Mouse (Mus musculus) lung, embryonic 14.5 days (tissue): ENCODE data around the gene Rac1. TPM values are rescaled to one million over a fixed set of nuclear protein-coding genes. Genes with fewer than 3 reads are reported as not detected.

Experiments
- ATAC-seq: fragments of 200-750 bp; cut with Nextera tagmentation; 2 replicates; pipeline ENCODE4 v1.8.0; 2017; ENCODE audit warnings: mild to moderate bottlenecking, moderate TSS enrichment, moderate library complexity; ENCODE audit not compliant: insufficient read depth
- DNase-seq: peaks from one replicate; pipeline ENCODE4 v3.0.0-alpha.2; 2015
- H3K27ac ChIP-seq: fragments of 300-500 bp; sonication (generic); 2 replicates; pipeline ENCODE4 v1.5.1; 2014; ENCODE audit warnings: low read depth, mild to moderate bottlenecking, moderate library complexity
- H3K27me3 ChIP-seq: fragments of 300-500 bp; sonication (generic); 2 replicates; pipeline ENCODE4 v1.6.1; 2014; ENCODE audit warnings: low read length, control low read depth; ENCODE audit not compliant: insufficient read depth
- H3K36me3 ChIP-seq: fragments of 300-500 bp; sonication (generic); 2 replicates; pipeline ENCODE4 v1.6.1; 2014; ENCODE audit warnings: control low read depth; ENCODE audit not compliant: insufficient read depth
- H3K4me1 ChIP-seq: fragments of 300-500 bp; sonication (generic); 2 replicates; pipeline ENCODE4 v1.6.1; 2014; ENCODE audit warnings: antibody characterized with exemption, control low read depth; ENCODE audit not compliant: insufficient read depth
- H3K4me2 ChIP-seq: fragments of 300-500 bp; sonication (generic); 2 replicates; pipeline ENCODE4 v1.6.1; 2014; ENCODE audit warnings: mild to moderate bottlenecking
- H3K4me3 ChIP-seq: fragments of 300-500 bp; sonication (generic); 2 replicates; pipeline ENCODE4 v1.5.1; 2014; ENCODE audit warnings: low read depth, low read length
- H3K9ac ChIP-seq: fragments of 300-500 bp; sonication (generic); 2 replicates; pipeline ENCODE4 v1.6.1; 2014
- H3K9me3 ChIP-seq: fragments of 300-500 bp; sonication (generic); 2 replicates; pipeline ENCODE4 v1.6.1; 2016; ENCODE audit warnings: low read depth, low read length, control low read depth
- CTCF ChIP-seq: IDR thresholded peaks from 2 replicates; pipeline ENCODE4 v1.5.1; 2016; ENCODE audit warnings: antibody characterized with exemption, low read depth
- WGBS: fragments of 180-500 bp; shearing (Covaris S2); extraction: QIAGEN DNeasy Blood & Tissue Kit; methylation state at CpG from one replicate; pipeline ENCODE4 v1.1.7; 2014; 5-methylcytosine and 5-hydroxymethylcytosine counted together
- polyA plus RNA-seq: library from polyadenylated mRNA; unstranded; fragments of >200 nt; fragmentation: Nextera tagmentation; extraction: Ambion mirVana; gene quantifications from 2 replicates; pipeline ENCODE4 v1.2.1, GENCODE M21; 2014

The Rac1 gene
- polyA plus RNA-seq, 1 experiment from 2014 or later: 588 TPM

- H3K27me3 ChIP-seq: no peaks in the 10 kb centered on the region
- no peak overlapping the region for H3K9ac ChIP-seq
- no peaks in the 10 kb centered on the region for H3K9me3 ChIP-seq
- no peak for ATAC-seq
- no peaks in the 10 kb centered on the region for H3K4me1 ChIP-seq
- H3K4me2 ChIP-seq: no peak overlapping the region
- no peak for TF ChIP-seq CTCF
- no peak for DNase-seq
- no peak overlapping the region for H3K27ac ChIP-seq
- no peak overlapping the region for H3K4me3 ChIP-seq
- H3K36me3 ChIP-seq: peaks cover 33% of the 10 kb centered on the region; the same call in 1 of the 2 replicates
- WGBS: 89% methylated on average over 7 of the region's 7 CpGs
Measured at GRCm38 (mm10) chr5:143499197-143499596, 28.6 kb downstream of the Rac1 start.

- no peak overlapping the region for H3K4me3 ChIP-seq
- no peak for DNase-seq
- 62% methylated on average over 3 of the region's 3 CpGs for WGBS
- peaks cover 17% of the 10 kb centered on the region; the same call in 1 of the 2 replicates for H3K36me3 ChIP-seq
- no peak overlapping the region for H3K9ac ChIP-seq
- no peak for ATAC-seq
- no peaks in the 10 kb centered on the region for H3K27me3 ChIP-seq
- no peaks in the 10 kb centered on the region for H3K4me1 ChIP-seq
- H3K9me3 ChIP-seq: no peaks in the 10 kb centered on the region
- TF ChIP-seq CTCF: 0 out of 2 replicates have a peak, but pooled peaks have one; percentile 22
- H3K27ac ChIP-seq: no peak overlapping the region
- H3K4me2 ChIP-seq: no peak overlapping the region
Measured at GRCm38 (mm10) chr5:143497451-143497850, 30.4 kb downstream of the Rac1 start.

- TF ChIP-seq CTCF: no peak
- no peak for ATAC-seq
- Histone ChIP-seq H3K4me2 (no peak overlapping the region), H3K27me3 (no peaks in the 10 kb centered on the region), H3K9me3 (no peaks in the 10 kb centered on the region), H3K4me3 (no peak overlapping the region), H3K4me1 (no peaks in the 10 kb centered on the region), H3K27ac (no peak overlapping the region), H3K9ac (no peak overlapping the region), H3K36me3 (peaks cover 5% of the 10 kb centered on the region; the same call in 1 of the 2 replicates)
- WGBS: 82% methylated on average over 6 of the region's 6 CpGs
- DNase-seq: no peak
Measured at GRCm38 (mm10) chr5:143495708-143496107, 32.1 kb downstream of the Rac1 start.

- ATAC-seq (no peak), DNase-seq (no peak)
- Histone ChIP-seq H3K4me1 (no peaks in the 10 kb centered on the region), H3K36me3 (peaks cover 8% of the 10 kb centered on the region; the same call in 1 of the 2 replicates), H3K4me3 (no peak overlapping the region), H3K4me2 (no peak overlapping the region), H3K27me3 (no peaks in the 10 kb centered on the region), H3K9me3 (no peaks in the 10 kb centered on the region), H3K27ac (no peak overlapping the region), H3K9ac (no peak overlapping the region)
- TF ChIP-seq CTCF: no peak
- 86% methylated on average over 10 of the region's 10 CpGs for WGBS
Measured at GRCm38 (mm10) chr5:143493163-143493562, 34.7 kb downstream of the Rac1 start.

GRCm38 (mm10) chr5:143491736-143492135 is 36.1 kb downstream of the Rac1 start:
- no peaks in the 10 kb centered on the region for H3K27me3 ChIP-seq
- H3K4me1 ChIP-seq: no peaks in the 10 kb centered on the region
- H3K4me3 ChIP-seq: no peak overlapping the region
- H3K4me2 ChIP-seq: no peak overlapping the region
- ATAC-seq: no peak
- 91% methylated on average over 4 of the region's 4 CpGs for WGBS
- no peak overlapping the region for H3K9ac ChIP-seq
- no peaks in the 10 kb centered on the region for H3K9me3 ChIP-seq
- H3K36me3 ChIP-seq: peaks cover 16% of the 10 kb centered on the region; the same call in 1 of the 2 replicates
- TF ChIP-seq CTCF: no peak
- no peak for DNase-seq
- no peak overlapping the region for H3K27ac ChIP-seq

GRCm38 (mm10) chr5:143489749-143490342 is 38.0 kb downstream of the Rac1 start:
- Histone ChIP-seq H3K4me1 (no peaks in the 10 kb centered on the region), H3K36me3 (peaks cover 18% of the 10 kb centered on the region; the same call in 1 of the 2 replicates), H3K27ac (no peak overlapping the region), H3K4me2 (no peak overlapping the region), H3K9ac (no peak overlapping the region), H3K9me3 (no peaks in the 10 kb centered on the region), H3K4me3 (no peak overlapping the region), H3K27me3 (no peaks in the 10 kb centered on the region)
- DNase-seq (no peak), ATAC-seq (no peak)
- WGBS: 79% methylated on average over 14 of the region's 14 CpGs
- no peak for TF ChIP-seq CTCF

GRCm38 (mm10) chr5:143487998-143488397 is 39.8 kb downstream of the Rac1 start:
- Histone ChIP-seq H3K36me3 (peaks cover 24% of the 10 kb centered on the region; the same call in 1 of the 2 replicates), H3K9ac (no peak overlapping the region), H3K9me3 (no peaks in the 10 kb centered on the region), H3K4me2 (no peak overlapping the region), H3K27ac (no peak overlapping the region), H3K4me3 (no peak overlapping the region), H3K27me3 (no peaks in the 10 kb centered on the region), H3K4me1 (no peaks in the 10 kb centered on the region)
- DNase-seq (no peak), ATAC-seq (no peak)
- 89% methylated on average over 5 of the region's 5 CpGs for WGBS
- no peak for TF ChIP-seq CTCF
